11 mouse cellular contexts compared by ENCODE assay signal in genomic region chr1:131345422-131346419, GRCm38 (mm10).
DNase-seq lines count a peak whose midpoint lies in the region; ATAC-seq and TF ChIP-seq lines count a peak whose summit lies in the region.
"Had no signal": no experiment of that assay in that cellular context is flagged by ENCODE, and none has a peak within 500 bp of the region (broad histone marks: within the 10 kb centered on the region; RNA-seq: fewer than 3 reads in every experiment).

No protein-coding gene starts in this region.

- peak overlapping the region; percentile 27; the same call in 1 of the 2 replicates for H3K27ac ChIP-seq in embryonic fibroblast, embryonic 13.5 days (ENCODE audit: insufficient read depth, low read length)
- H3K27ac ChIP-seq: forebrain, embryonic 10.5 days; hindbrain, embryonic 10.5 days; limb, embryonic 10.5 days had no signal

- TF ChIP-seq CTCF in embryonic fibroblast, embryonic 13.5 days (IDR thresholded peaks at IDR 0.05; ENCODE audit: borderline replicate concordance, insufficient read depth, low read length) = no peak

- peaks cover 7% of the 10 kb centered on the region for H3K4me1 ChIP-seq in embryonic fibroblast, embryonic 13.5 days (ENCODE audit: control insufficient read depth, insufficient read depth, low read length)
- H3K4me1 ChIP-seq: limb, embryonic 10.5 days had no signal

- peak; percentile 97 for DNase-seq in heart, adult 11 months
- DNase-seq in heart, postnatal 25 days (ENCODE audit: low spot score) = no peak
- peak; percentile 14 to 49 for DNase-seq in heart, postnatal 14 days
- peak; percentile 52 for DNase-seq in lung, postnatal 10 days
- no peak for DNase-seq in yolk sac, embryonic 10.5 days (ENCODE audit: low spot score)
- DNase-seq in urinary bladder, postnatal 10 days (ENCODE audit: low spot score) = no peak

- intact Hi-C loops in heart, postnatal 25 days (cut with DNase I) = loop anchor here (5.0 kb wide), 2 partner anchors 77 to 182 kb away; partner anchors contain the start of genes Fam72a and Srgap2
- intact Hi-C loops in heart, postnatal 14 days (cut with DNase I) = loop anchor here (5.0 kb wide), 1 partner anchor 87 kb away; no protein-coding TSS in a partner anchor

- no peak for TF ChIP-seq POLR2A in embryonic fibroblast, embryonic 13.5 days (IDR thresholded peaks at IDR 0.05; ENCODE audit: low read depth, low read length)

- no peak for ATAC-seq in frontal cortex, adult (ENCODE audit: low TSS enrichment)

- H3K4me3 ChIP-seq in embryonic fibroblast, embryonic 13.5 days (ENCODE audit: insufficient read depth, low read length) = no peak overlapping the region
- H3K4me3 ChIP-seq: forebrain, embryonic 10.5 days; hindbrain, embryonic 10.5 days; limb, embryonic 10.5 days had no signal

Comparison
In these comparisons a context has a peak if more than half of its experiments do, and no peak if none do; other contexts are left out.
1. DNase-seq: peak in heart, adult 11 months (single experiment), heart, postnatal 14 days (2 of 2) and lung, postnatal 10 days (single experiment); none in heart, postnatal 25 days (single experiment), yolk sac, embryonic 10.5 days (single experiment) and urinary bladder, postnatal 10 days (single experiment).